Mouse (Mus musculus): ENCODE measurements at regions not wholly inside any gene's neighbourhood (a gene's known extent, or its start where the extent isn't known, plus 50 kb on each side); places are given as distances from the start of the nearest gene placed in this dataset.
"Not testable (repeated sequence)": the region's sequence is repeated elsewhere in the genome, so short reads cannot be mapped to it uniquely, and the experiment has no call there.

DNA sequence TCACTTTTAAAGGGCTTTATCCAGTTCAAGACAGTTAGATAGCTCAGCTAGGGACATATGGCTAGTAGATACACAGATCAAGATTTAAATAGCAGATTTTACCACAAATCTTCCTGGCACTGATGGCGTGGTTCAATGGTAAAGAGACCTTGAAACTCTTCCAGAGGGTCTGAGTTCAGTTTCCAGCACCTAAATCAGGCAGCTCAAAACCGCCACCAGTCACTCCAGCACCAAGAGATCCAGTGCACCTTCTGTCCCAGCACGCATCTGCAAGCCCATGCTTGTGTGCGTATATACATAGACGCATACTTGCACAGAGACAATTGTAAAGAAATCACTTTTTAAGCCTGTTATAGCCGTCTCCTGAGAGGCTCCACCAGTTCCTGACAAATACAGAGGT lies 454.0 kb upstream of the Jmjd1c start:
- no peak for DNase-seq (ENCODE audit: low spot score in 2 of 2)

DNA sequence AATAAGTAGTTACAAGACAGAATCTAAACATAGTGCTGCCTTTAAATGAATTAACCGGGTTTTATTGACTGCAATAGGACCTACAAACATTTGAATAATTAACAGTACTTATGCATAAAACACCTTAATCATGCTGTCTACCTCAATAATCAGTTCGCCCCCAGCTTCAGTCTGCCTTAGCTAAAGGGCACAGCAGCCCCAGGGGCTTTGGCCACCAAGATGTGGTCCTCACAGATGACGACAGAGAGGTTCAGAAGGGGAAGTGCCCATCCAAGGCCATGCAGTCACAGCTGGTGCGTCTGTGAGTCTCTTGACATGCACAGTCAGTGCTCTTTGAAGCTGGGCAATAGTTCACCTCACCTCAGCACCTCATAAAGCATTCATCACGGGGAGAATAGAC lies 452.8 kb upstream of the Jmjd1c start:
- no peak for DNase-seq (ENCODE audit: low spot score in 2 of 2)

DNA sequence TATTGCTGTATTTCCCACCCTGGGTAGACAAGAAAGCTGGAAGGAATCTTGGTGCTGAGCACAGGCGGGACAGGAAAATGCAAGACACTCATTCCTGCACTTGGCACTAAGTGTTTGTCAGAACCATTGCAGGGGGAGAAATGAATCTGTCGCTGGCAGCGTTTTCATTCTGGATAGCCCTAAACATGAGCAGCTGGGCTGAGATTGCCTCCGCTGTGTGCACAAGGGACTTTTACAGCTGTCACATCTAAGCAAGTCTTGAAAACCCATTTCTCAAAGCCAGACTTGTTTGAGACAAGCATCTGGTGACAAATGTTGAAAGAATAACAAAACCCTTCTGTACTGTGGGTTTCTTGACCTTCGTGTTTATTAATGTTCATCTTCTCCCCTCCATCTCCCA lies 438.4 kb upstream of the Jmjd1c start:
- DNase-seq (ENCODE audit: low spot score in 2 of 2): no peak

DNA sequence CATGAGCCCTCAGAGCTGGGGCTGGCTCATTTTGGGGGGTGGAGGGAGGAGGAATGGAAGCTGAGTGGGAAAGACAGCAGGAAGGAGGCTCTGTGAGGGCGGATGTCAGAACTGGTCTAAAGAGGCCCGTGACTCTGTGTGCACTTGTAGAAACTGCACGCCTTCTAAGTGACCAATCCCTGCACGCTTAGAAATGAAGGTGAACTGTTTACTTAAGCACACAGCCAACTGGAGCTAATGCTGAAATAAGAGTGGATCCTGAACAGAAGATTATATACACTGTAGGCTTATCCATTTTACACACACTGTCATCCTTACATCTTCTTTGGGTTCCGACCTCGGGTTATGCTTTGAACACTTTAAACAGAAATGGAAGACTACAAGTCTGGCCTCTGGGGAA lies 412.8 kb upstream of the Jmjd1c start:
- no peak for DNase-seq (ENCODE audit: low spot score in 2 of 2)

DNA sequence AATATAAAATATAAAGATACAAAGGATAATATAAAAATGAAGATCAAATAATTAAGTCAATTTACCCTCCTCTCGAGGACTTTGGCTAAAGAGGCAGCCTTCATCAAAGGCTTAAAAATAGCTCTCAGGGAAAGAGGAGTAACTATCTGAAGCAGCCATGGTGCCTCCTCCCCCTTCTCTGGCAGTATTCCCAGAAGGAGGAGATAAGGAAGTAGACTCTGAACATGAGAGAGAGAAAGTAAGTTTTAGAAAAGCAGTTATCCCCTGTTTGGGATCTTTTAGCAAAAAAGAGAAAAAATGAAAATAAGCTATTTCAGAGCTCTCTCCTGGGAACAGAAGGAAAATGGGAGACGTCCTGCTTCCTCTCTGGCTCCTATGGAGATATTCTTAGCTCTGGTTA lies 406.7 kb upstream of the Jmjd1c start:
- DNase-seq (ENCODE audit: low spot score in 2 of 2): not testable (repeated sequence)

DNA sequence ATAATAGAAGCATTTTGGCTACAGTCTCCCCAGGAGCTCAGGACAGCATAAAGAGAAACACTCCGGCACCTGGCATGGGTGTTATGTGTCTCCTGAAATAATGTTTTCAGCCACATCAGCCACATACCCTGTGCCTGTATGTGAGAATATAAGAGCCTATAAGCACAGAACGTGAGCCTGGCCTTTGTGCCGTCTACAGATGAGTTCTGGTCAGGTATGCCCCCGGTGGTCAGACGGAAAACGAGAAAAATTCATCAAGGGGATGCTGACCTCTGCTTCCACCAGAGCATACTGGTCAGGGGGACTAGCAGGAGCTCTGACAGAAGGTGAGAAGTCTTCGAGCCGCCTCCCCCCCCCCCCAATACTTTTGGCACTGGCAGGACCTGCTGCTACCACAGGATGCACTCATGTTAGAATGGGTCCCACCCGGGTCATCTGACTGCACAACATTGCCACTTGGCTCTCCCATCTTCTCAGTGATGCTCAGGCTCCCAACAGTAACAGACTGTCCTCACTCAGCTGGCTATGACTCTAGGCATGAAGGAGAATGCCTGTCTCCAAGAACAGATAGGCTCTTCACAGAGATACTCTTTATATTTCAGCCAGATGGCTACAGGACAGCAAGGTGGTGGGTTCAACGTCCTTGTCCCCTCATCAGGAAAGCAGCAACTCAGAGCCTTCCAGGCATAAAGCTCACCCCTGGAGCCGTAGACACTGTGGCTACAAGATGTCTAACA lies 401.2 kb upstream of the Jmjd1c start:
- no peak for DNase-seq (ENCODE audit: low spot score in 2 of 2)

DNA sequence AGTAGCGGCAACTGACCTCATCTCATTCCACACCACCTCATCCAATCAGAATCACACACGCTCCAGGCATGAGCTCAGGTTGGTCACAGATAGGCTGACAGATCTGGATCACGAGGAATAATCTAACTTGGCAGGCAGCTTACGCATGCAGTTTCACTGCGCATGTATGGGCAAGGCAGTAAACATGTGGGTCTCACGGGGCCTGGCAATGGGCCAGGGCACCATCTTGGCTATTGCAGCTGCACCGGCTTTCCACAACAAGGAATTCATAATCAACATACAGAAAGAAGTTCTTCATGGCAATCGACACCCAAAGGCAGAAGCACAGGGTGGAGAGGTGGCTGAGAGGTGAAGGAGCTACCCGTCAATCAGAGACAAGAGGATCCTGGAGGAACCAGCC lies 381.0 kb upstream of the Jmjd1c start:
- DNase-seq (ENCODE audit: low spot score in 2 of 2): not testable (repeated sequence)

DNA sequence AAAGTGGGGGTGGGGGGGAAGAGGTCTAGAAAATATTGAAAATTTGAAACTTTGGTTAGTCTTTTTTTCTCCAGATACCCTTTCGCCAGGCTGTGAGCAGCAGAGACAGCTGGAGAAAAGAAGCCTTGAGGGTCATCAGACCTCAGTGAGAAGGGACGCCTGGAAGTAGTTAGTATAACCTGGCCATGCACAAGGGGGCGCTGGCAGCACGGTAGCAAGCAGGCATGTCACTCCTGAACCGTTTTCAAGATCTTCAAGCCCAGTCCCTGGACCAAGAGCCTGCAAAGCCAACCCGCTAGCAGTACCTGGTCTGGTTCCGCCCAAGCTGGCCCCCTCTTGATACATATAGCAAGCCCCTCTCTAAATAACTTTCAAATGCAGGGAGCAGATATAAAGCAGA lies 378.0 kb upstream of the Jmjd1c start:
- DNase-seq (ENCODE audit: low spot score in 2 of 2): no peak

DNA sequence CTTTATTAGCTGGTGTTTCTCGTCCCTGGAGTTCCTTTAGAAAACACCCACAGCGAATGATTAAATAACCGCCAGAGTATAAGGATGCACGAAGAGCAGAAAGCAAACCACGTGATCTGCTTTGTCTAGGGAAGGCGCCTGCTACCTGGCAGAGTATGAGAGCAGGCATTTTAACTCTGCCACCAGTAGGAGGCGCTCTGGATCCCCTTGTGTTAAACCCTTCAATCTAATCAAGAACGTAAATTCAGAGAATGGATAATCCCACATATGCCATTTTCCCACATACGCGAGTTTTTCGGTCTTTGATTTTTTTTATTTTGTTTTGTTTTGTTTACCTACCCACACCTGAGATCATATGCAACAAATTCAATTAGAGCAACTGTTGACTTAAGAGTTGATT lies 376.1 kb upstream of the Jmjd1c start:
- no peak for DNase-seq (ENCODE audit: low spot score in 2 of 2)

DNA sequence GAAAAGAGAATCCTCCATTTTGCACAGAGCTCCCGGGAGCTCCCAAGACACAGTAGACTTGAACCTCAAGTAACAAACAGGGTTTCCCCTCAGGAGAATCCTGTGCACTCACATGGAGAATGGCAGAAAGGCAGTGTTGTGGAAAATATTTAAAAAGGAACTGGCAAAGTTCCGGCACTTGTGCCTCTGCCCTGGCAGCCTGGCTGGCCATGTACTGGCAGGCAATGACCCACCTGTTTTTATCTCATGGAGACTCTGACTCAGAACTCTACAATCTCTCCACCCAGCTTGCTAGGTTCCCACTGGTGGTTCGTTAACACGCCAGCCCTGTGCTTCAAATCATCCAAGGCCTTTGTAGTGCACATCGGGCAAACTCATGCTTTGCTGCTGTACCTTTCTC lies 362.3 kb upstream of the Jmjd1c start:
- DNase-seq (ENCODE audit: low spot score in 2 of 2): no peak

DNA sequence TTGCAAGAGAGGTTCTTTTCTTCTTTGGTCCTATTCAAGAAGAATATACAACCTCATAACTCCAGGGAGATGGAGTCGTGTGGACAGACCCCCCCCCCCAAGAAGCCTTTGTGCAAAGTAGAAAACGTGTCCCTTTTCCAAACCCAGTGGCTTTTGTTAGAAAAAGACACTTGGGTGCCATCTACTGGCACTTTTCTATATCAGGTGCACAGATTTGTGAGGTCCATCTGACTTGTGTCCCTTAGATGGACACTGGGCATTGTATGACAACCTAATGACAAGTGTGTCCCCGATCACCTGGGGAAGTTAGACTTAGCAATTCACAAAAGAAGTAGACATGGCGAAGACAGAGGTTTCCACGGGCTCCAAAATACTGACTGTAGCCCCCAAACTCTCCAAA lies 361.1 kb upstream of the Jmjd1c start:
- DNase-seq (ENCODE audit: low spot score in 2 of 2): no peak

DNA sequence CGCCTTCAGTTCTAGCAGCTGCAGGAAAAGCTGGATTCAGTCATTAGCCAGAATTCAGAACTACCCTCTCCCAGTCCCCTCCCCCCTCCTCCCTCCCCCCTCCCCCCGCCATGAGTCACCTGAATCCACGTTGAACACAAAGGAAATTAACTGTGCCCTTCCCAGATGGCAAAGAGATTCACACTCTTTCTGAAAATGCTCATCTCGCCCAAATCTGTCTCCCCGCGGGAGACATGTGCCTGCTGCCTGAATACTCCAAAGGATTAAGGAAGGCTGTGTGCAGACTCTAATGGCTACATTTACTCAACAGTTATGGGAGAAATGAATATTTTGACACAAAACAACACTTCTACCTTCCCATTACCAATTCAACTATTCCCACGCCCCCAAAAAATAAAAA lies 356.9 kb upstream of the Jmjd1c start:
- DNase-seq (ENCODE audit: low spot score in 2 of 2): no peak

DNA sequence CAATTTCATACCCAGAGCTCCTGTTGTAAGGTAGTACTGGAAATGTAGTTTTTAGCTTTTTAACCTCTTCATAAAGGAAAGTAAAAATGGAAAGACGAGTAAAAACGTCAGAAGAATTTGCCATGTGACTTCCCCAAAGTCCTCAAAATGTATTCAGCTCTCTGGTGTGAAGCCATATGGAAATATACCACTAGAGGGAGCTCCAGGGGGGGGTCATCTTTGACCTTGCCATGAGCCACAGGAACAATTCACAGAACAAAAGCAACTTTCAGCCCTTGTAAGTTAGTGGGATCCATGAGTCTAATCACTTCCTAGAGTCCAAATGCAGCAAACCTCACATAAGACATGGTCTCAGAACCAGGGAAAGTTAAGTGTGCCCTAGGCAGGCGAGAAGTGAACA lies 354.1 kb upstream of the Jmjd1c start:
- DNase-seq (ENCODE audit: low spot score in 2 of 2): no peak

DNA sequence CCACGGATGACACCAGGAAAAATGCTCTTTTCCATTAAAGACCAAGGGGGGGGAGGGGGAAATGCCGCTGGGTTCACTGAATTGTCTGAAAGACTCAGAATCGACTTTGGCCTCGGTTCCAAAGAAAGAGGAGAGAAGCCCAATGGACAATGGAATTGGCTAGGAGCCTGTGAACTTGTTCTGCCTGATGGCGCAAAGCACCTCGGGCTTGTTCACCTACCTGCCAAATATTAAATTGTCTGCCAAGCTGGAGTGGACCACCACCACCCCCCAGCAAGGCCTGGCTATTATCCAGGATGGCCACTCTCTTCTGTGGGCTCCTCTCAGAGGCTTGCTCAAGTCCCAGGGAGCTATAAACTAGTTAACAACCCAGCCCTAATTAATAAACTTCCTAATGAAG lies 352.7 kb upstream of the Jmjd1c start:
- no peak for DNase-seq (ENCODE audit: low spot score in 2 of 2)

DNA sequence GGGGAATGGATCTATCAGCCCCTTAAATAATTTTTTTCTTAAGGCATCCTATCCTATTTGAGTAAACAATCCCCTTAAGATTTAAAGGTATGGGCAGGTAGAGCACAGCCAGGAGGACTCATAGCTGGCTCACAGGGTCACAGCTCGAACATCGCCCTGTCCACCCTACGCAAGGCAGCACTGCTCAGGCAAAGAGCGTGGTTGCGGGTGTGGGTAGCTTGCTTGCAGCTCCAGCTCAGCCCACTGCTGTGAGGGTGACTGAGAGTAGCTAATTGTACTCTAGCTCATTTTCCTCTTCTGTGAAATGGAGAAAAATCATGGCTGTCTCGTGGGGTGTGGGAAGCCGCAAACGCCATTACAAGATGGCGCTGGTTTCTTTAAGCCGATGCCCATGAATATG lies 350.1 kb upstream of the Jmjd1c start:
- DNase-seq (ENCODE audit: low spot score in 2 of 2): no peak

DNA sequence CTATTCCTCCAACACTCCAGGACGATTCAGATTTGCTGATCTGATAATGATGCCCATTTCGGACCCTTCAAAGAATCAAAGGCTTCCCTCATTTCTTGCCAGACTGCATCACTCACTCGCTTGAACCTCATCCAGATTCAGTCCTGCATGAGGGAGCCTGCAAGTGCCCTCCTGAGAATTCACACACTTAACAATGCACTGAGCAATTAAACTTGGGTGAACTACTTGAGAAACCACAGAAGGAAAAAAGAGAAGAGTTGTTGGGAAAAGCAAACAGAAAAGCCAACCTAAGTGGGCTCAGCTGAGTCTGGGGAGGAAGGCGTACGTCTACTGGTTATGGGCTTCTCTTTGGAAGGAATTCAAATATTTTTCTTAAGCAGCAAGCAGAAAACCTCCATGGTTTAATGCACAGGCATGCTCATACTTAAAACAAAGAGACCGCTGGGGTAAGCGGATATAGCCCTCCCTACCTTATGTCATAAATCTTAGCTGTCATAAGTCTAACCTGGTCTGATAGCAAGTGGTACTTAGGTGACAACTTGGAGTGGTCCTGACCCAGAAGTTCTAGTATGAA lies 343.6 kb upstream of the Jmjd1c start:
- DNase-seq (ENCODE audit: low spot score in 2 of 2): no peak

DNA sequence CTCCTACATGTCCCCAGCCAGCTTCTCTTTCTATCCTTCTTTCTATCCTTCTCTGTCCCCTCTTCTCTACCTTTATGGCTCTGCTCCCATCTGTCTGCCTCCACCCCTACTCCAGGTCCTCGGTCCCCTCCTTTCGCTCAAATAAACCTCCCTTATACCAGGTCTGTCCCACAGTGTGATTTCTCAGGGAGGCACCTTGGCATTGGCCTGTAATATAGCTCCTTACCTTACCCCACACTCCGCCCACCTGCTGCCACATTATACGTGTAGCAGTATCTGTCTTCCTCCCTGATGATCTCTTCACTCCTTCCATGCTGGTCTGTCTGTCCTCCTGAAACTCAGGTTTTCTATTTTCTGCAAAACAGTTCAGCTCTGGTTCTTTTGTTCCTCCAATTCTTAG lies 339.1 kb upstream of the Jmjd1c start:
- DNase-seq (ENCODE audit: low spot score in 2 of 2): no peak

DNA sequence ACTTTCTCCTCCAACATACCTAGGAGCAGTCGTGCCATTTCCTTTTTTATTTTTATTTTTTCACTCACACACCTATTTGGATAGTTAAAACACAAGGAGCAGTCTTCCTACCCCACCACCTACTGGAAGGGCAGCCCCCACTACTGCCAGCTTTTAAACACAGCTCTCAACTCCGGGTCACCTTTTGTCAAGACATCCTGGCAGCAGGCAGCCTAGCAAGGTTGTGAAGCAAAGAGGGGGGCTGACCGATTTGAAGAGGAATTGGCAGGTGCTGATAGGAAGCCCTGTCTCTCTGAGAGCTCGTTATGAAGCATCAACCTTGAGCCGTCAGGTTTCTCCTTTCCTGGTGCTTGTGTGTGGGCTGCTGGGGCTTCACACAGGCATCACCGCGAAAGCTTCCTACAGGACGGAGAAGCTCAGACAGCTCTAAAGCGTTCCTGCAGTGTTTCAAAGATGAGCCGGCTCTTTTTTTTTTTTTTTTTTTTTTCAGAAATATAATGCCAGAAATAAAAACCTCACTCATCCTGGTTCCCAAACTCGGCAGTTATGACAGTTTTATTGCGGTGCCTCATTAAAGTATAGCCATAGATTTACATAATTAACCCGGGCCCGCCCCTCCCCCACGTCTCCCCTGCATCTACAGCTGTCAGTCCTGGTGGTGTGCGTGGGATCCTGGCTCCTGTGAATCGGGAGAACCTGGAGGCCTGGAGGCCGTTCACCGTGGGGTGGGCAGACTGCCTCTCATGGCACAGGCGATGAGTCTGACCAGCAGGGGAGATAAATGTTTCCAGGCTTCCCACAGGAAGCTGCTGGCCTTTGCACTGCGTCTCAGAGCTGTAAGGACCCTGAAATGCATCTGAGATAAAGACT lies 325.5 kb upstream of the Jmjd1c start:
- no peak for DNase-seq (ENCODE audit: low spot score in 2 of 2)

DNA sequence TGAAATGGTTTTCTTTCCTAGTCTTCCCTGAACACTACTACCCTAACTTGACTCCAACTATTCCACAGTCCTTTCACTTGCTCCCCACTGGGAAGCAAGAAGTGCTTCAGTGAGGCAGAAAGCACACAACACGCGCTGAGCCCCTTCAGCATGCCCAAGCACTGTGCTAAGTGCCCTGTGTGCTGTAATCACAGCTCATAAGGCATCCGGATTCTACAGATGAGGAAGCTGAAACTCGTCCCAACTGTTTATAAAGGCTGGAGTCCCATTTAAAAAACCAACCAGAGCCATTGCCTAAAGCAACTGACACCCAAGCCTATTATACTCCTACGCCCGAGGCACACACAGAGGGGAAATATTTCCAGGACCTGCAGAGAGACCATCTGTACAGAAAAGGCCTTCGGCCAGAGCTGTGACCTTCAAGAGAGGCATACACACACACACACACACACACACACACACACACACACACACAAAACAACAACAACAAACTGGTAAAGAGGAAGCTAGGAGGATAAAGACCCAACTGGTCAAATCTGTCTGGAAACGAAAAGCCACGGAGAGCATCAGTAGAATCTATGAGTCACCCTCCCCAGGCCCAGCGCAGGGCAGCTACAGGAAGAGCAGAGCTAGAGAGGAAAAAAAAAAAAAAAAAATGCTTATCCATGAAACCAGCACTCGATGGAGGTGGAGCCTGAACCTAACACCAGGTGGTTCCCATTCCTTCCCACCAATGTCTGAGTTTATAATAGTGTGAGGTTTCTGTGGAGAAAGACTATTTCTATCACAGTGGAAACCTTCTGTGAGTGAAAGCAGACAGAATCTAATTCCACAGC lies 315.4 kb upstream of the Jmjd1c start:
- no peak for DNase-seq (ENCODE audit: low spot score in 2 of 2)

DNA sequence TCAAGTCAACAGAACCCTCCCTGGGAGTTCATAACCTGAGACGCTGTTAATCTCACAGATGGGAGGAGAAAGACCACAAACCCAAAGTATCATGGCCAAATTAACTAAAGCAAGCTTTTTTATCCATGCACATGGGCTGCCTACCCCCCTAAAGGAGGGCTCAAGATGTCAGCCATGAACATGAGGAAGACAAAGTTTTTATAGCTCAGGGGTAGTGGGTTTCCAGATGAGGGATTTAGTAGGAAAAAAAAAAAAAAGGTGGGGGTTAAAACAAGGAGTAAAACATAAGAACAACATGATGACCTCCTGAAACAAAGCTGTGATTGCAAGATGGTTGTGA lies 314.8 kb upstream of the Jmjd1c start:
- no peak for DNase-seq (ENCODE audit: low spot score in 2 of 2)

DNA sequence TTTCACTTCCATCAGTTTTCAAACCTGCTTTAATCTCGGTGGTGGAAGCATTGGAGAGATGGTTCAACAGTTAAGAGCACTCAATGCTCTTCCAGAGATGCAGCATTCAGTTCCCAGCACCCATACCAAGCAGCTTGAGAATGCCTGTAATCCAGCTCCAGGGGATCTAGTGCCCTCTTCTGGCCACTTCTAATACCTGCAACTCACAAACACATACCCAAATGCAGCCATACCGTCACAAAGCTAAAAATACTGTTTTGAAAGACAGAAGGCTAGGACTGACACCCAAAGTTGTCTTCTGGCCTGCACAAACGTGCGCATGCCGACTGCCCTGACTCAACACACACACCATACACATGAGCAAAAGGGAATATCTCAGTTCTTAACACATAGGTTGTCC lies 313.9 kb upstream of the Jmjd1c start:
- no peak for DNase-seq (ENCODE audit: low spot score in 2 of 2)

DNA sequence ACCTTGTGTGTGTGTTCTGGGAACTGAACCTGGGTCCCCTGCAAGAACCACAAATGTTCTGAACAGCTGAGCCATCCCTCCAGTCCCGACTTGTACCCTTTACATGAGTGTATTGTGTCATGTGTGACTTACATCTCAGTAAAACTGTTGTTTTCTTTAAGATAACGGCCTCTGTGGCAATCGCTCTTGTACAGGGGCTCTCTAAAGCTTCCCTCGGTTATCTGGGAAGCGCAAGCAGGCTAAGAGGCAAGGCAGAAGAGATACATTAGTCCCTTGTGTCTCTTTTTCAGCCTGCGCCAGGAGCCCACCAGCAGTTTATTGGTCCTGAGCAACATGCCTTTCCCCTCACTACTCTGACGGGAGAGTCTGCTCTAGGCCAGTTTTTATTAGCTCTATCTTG lies 308.1 kb upstream of the Jmjd1c start:
- DNase-seq (ENCODE audit: low spot score in 2 of 2): no peak

All from spleen, postnatal 4 days (tissue).